Mouse (Mus musculus): ENCODE results near the gene Pabpc4. TPM values are rescaled to one million over a fixed set of nuclear protein-coding genes. Genes with fewer than 3 reads are reported as not detected.
A peak's percentile ranks its signal among the peaks of the same experiment; 100 is the strongest.

Pabpc4 gene
- polyA plus RNA-seq, 1 experiment, result 154 TPM

GRCm38 (mm10) chr4:123227707-123228106, 34.4 kb upstream of the Pabpc4 start:
- Histone ChIP-seq H3K36me3 (ENCODE audit: control insufficient read depth, insufficient read depth) (no peaks in the 10 kb centered on the region), H3K27me3 (ENCODE audit: control insufficient read depth, insufficient read depth, insufficient read length) (no peaks in the 10 kb centered on the region), H3ac (ENCODE audit: control insufficient read depth, insufficient read length) (no peak overlapping the region), H3K4me3 (no peak overlapping the region), H3K4me2 (ENCODE audit: low read depth) (peak overlapping the region; percentile 70), H3K79me2 (ENCODE audit: control insufficient read depth, insufficient read depth) (no peaks in the 10 kb centered on the region)
- TF ChIP-seq MYOD1 (IDR thresholded peaks at IDR 0.05; ENCODE audit: control insufficient read depth in 1 of 3, insufficient read length in 2 of 3, low read depth in 2 of 3) (peak in 2 of 3 experiments; percentile 40), MYOG (IDR thresholded peaks at IDR 0.05; ENCODE audit: control insufficient read depth in 1 of 3, insufficient read depth in 1 of 3, insufficient read length in 2 of 3, low read depth in 2 of 3) (peak in 1 of 3 experiments; percentile 6), SRF (IDR thresholded peaks at IDR 0.05; ENCODE audit: control insufficient read depth, insufficient read length, low read depth) (no peak), POLR2A (IDR thresholded peaks at IDR 0.05; ENCODE audit: insufficient read length, low read depth) (no peak), TCF12 (IDR thresholded peaks at IDR 0.05; ENCODE audit: insufficient read depth, poor library complexity, severe bottlenecking) (peak; percentile 59), USF1 (IDR thresholded peaks at IDR 0.05; ENCODE audit: low read depth) (no peak), TCF3 (IDR thresholded peaks at IDR 0.05; ENCODE audit: insufficient read length, low read depth) (no peak), E2F4 (IDR thresholded peaks at IDR 0.05; ENCODE audit: insufficient read depth) (no peak)

GRCm38 (mm10) chr4:123228270-123228669, 33.9 kb upstream of the Pabpc4 start:
- no peak overlapping the region for H3K4me3 ChIP-seq
- H3ac ChIP-seq (ENCODE audit: control insufficient read depth, insufficient read length), result no peak overlapping the region
- H3K4me2 ChIP-seq (ENCODE audit: low read depth), result no peak overlapping the region
- no peaks in the 10 kb centered on the region for H3K36me3 ChIP-seq (ENCODE audit: control insufficient read depth, insufficient read depth)
- no peaks in the 10 kb centered on the region for H3K27me3 ChIP-seq (ENCODE audit: control insufficient read depth, insufficient read depth, insufficient read length)
- TF ChIP-seq REST (IDR thresholded peaks at IDR 0.05; ENCODE audit: insufficient read depth, insufficient read length) (peak; percentile 43), TCF3 (IDR thresholded peaks at IDR 0.05; ENCODE audit: insufficient read length, low read depth) (peak; percentile 100), MYOD1 (IDR thresholded peaks at IDR 0.05; ENCODE audit: control insufficient read depth in 1 of 3, insufficient read length in 2 of 3, low read depth in 2 of 3) (peak; percentile 75 to 100 (median 100)), E2F4 (IDR thresholded peaks at IDR 0.05; ENCODE audit: insufficient read depth) (no peak), POLR2AphosphoS2 (IDR thresholded peaks at IDR 0.05; ENCODE audit: insufficient read length, low read depth) (no peak), MAX (IDR thresholded peaks at IDR 0.05; ENCODE audit: low read depth) (no peak), SRF (IDR thresholded peaks at IDR 0.05; ENCODE audit: control insufficient read depth, insufficient read length, low read depth) (no peak), CEBPB (IDR thresholded peaks at IDR 0.05; ENCODE audit: insufficient read depth, poor library complexity, severe bottlenecking) (no peak), TCF12 (IDR thresholded peaks at IDR 0.05; ENCODE audit: insufficient read depth, poor library complexity, severe bottlenecking) (peak; percentile 100), USF1 (IDR thresholded peaks at IDR 0.05; ENCODE audit: low read depth) (no peak), POLR2A (IDR thresholded peaks at IDR 0.05; ENCODE audit: insufficient read length, low read depth) (no peak), MYOG (IDR thresholded peaks at IDR 0.05; ENCODE audit: control insufficient read depth in 1 of 3, insufficient read depth in 1 of 3, insufficient read length in 2 of 3, low read depth in 2 of 3) (peak; percentile 62 to 100 (median 99))
- no peaks in the 10 kb centered on the region for H3K79me2 ChIP-seq (ENCODE audit: control insufficient read depth, insufficient read depth)

- no peak overlapping the region for H3ac ChIP-seq (ENCODE audit: control insufficient read depth, insufficient read length)
- TF ChIP-seq MYOG (IDR thresholded peaks at IDR 0.05; ENCODE audit: control insufficient read depth in 1 of 3, insufficient read depth in 1 of 3, insufficient read length in 2 of 3, low read depth in 2 of 3) (no peak), USF1 (IDR thresholded peaks at IDR 0.05; ENCODE audit: low read depth) (no peak), TCF12 (IDR thresholded peaks at IDR 0.05; ENCODE audit: insufficient read depth, poor library complexity, severe bottlenecking) (no peak), CEBPB (IDR thresholded peaks at IDR 0.05; ENCODE audit: insufficient read depth, poor library complexity, severe bottlenecking) (peak; percentile 76), MAX (IDR thresholded peaks at IDR 0.05; ENCODE audit: low read depth) (no peak), REST (IDR thresholded peaks at IDR 0.05; ENCODE audit: insufficient read depth, insufficient read length) (no peak), SRF (IDR thresholded peaks at IDR 0.05; ENCODE audit: control insufficient read depth, insufficient read length, low read depth) (no peak), POLR2A (IDR thresholded peaks at IDR 0.05; ENCODE audit: insufficient read length, low read depth) (no peak)
- H3K27me3 ChIP-seq (ENCODE audit: control insufficient read depth, insufficient read depth, insufficient read length), result no peaks in the 10 kb centered on the region
Measured at GRCm38 (mm10) chr4:123229166-123229565, 33.0 kb upstream of the Pabpc4 start.

GRCm38 (mm10) chr4:123232841-123233240, 29.3 kb upstream of the Pabpc4 start:
- Histone ChIP-seq H3K4me2 (ENCODE audit: low read depth) (peak overlapping the region; percentile 57), H3K79me2 (ENCODE audit: control insufficient read depth, insufficient read depth) (peaks cover 20% of the 10 kb centered on the region), H3K36me3 (ENCODE audit: control insufficient read depth, insufficient read depth) (no peaks in the 10 kb centered on the region), H3K27me3 (ENCODE audit: control insufficient read depth, insufficient read depth, insufficient read length) (no peaks in the 10 kb centered on the region), H3K4me3 (peak overlapping the region; percentile 27), H3ac (ENCODE audit: control insufficient read depth, insufficient read length) (no peak overlapping the region)
- peak in 1 of 3 experiments; percentile 1 for TF ChIP-seq MYOD1 (IDR thresholded peaks at IDR 0.05; ENCODE audit: control insufficient read depth in 1 of 3, insufficient read length in 2 of 3, low read depth in 2 of 3)
- TF ChIP-seq CEBPB (IDR thresholded peaks at IDR 0.05; ENCODE audit: insufficient read depth, poor library complexity, severe bottlenecking), result no peak

More at GRCm38 (mm10) chr4:123229166-123229565, 33.0 kb upstream of the Pabpc4 start:
- Histone ChIP-seq H3K4me2 (ENCODE audit: low read depth) (peak overlapping the region; percentile 25), H3K79me2 (ENCODE audit: control insufficient read depth, insufficient read depth) (no peaks in the 10 kb centered on the region), H3K4me3 (no peak overlapping the region), H3K36me3 (ENCODE audit: control insufficient read depth, insufficient read depth) (no peaks in the 10 kb centered on the region)

- peak within 1 kb of the TSS; percentile 57 for H3K4me2 ChIP-seq (ENCODE audit: low read depth)
- peak within 1 kb of the TSS; percentile 27 for H3K4me3 ChIP-seq
- H3K79me2 ChIP-seq (ENCODE audit: control insufficient read depth, insufficient read depth), result peaks cover 20% of the 10 kb centered on the region
- no peak within 1 kb of the TSS for H3ac ChIP-seq (ENCODE audit: control insufficient read depth, insufficient read length)
- H3K27me3 ChIP-seq (ENCODE audit: control insufficient read depth, insufficient read depth, insufficient read length), result no peaks in the 10 kb centered on the region
- no peaks in the 10 kb centered on the region for H3K36me3 ChIP-seq (ENCODE audit: control insufficient read depth, insufficient read depth)
- TF ChIP-seq E2F4 (IDR thresholded peaks at IDR 0.05; ENCODE audit: insufficient read depth) (no peak), POLR2AphosphoS2 (IDR thresholded peaks at IDR 0.05; ENCODE audit: insufficient read length, low read depth) (peak; percentile 46), MYOD1 (IDR thresholded peaks at IDR 0.05; ENCODE audit: control insufficient read depth in 1 of 3, insufficient read length in 2 of 3, low read depth in 2 of 3) (peak in 1 of 3 experiments; percentile 43), CEBPB (IDR thresholded peaks at IDR 0.05; ENCODE audit: insufficient read depth, poor library complexity, severe bottlenecking) (no peak), USF1 (IDR thresholded peaks at IDR 0.05; ENCODE audit: low read depth) (no peak), POLR2A (IDR thresholded peaks at IDR 0.05; ENCODE audit: insufficient read length, low read depth) (peak; percentile 66)
Measured at GRCm38 (mm10) chr4:123233492-123234084, 28.6 kb upstream of the Pabpc4 start, which contains the start of gene Heyl. Heyl (plus strand) TSS chr4:123233556.

Data from myocyte (in vitro differentiated cells).